Mouse (Mus musculus) testis, adult 2 months (tissue): ENCODE data around the gene Dbp. TPM values are rescaled to one million over a fixed set of nuclear protein-coding genes. Genes with fewer than 3 reads are reported as not detected.

Source experiments
- H3K27ac ChIP-seq: fragments of 200-500 bp; 2 replicates; pipeline ENCODE4 v1.5.1; 2012; ENCODE audit warnings: low read depth, low read length; ENCODE audit not compliant: control insufficient read depth, insufficient read depth
- H3K27me3 ChIP-seq: fragments of 200-500 bp; 2 replicates; pipeline ENCODE4 v1.6.1; 2012; ENCODE audit warnings: mild to moderate bottlenecking, low read length, moderate library complexity; ENCODE audit not compliant: control insufficient read depth, insufficient read depth
- H3K36me3 ChIP-seq: fragments of 200-500 bp; 2 replicates; pipeline ENCODE4 v1.6.1; 2012; ENCODE audit warnings: mild to moderate bottlenecking, low read length; ENCODE audit not compliant: control insufficient read depth, insufficient read depth
- H3K4me1 ChIP-seq: fragments of 200-500 bp; 2 replicates; pipeline ENCODE4 v1.6.1; 2012; ENCODE audit warnings: low read length; ENCODE audit not compliant: control insufficient read depth, insufficient read depth
- H3K4me3 ChIP-seq: fragments of 200-500 bp; 2 replicates; pipeline ENCODE4 v1.5.1; 2012; ENCODE audit warnings: low read depth, mild to moderate bottlenecking, low read length, moderate library complexity, mixed read lengths; ENCODE audit not compliant: control insufficient read depth
- CTCF ChIP-seq: fragments of 200-500 bp; IDR thresholded peaks from 2 replicates; pipeline ENCODE4 v1.5.1; 2012; ENCODE audit warnings: low read depth, mild to moderate bottlenecking, inconsistent platforms, low read length, moderate library complexity; ENCODE audit not compliant: control insufficient read depth, insufficient read depth, insufficient replicate concordance
- POLR2A ChIP-seq: fragments of 200-500 bp; IDR thresholded peaks from 2 replicates; pipeline ENCODE4 v1.6.1; 2012; ENCODE audit warnings: low read depth, mild to moderate bottlenecking, inconsistent platforms, low read length, moderate library complexity; ENCODE audit not compliant: control insufficient read depth
- polyA plus RNA-seq: library from polyadenylated mRNA; depleted of rRNA; stranded (reverse); fragments of >200 nt; gene quantifications from 2 replicates; pipeline ENCODE4 v1.2.3, GENCODE M21; 2012

Dbp gene
- polyA plus RNA-seq, 1 experiment = 12.9 TPM

GRCm38 (mm10) chr7:45717918-45718297, 13.0 kb downstream of the Dbp start, which contains the start of gene Sphk2:
Gene Sphk2, minus strand, starts transcription at chr7:45718002.
- peak within 1 kb of the TSS; percentile 92 for H3K27ac ChIP-seq
- H3K36me3 ChIP-seq = peaks cover 4% of the 10 kb centered on the region
- H3K4me1 ChIP-seq = peaks cover 16% of the 10 kb centered on the region
- TF ChIP-seq POLR2A (peak; percentile 98), CTCF (no peak)
- no peaks in the 10 kb centered on the region for H3K27me3 ChIP-seq
- H3K4me3 ChIP-seq = peak within 1 kb of the TSS; percentile 94

GRCm38 (mm10) chr7:45718331-45718730, 13.4 kb downstream of the Dbp start:
- peaks cover 16% of the 10 kb centered on the region for H3K4me1 ChIP-seq
- no peaks in the 10 kb centered on the region for H3K27me3 ChIP-seq
- H3K27ac ChIP-seq = peak overlapping the region; percentile 36
- peaks cover 2% of the 10 kb centered on the region for H3K36me3 ChIP-seq
- H3K4me3 ChIP-seq = peak overlapping the region; percentile 94
- TF ChIP-seq CTCF = no peak
- TF ChIP-seq POLR2A = no peak

- Histone ChIP-seq H3K4me3 (no peak overlapping the region), H3K4me1 (peaks cover 15% of the 10 kb centered on the region), H3K27ac (no peak overlapping the region), H3K36me3 (no peaks in the 10 kb centered on the region), H3K27me3 (no peaks in the 10 kb centered on the region)
- TF ChIP-seq CTCF (no peak), POLR2A (no peak)
These were observed 14.3 kb downstream of the Dbp start for GRCm38 (mm10) chr7:45719180-45719579.

GRCm38 (mm10) chr7:45719738-45720412, 15.0 kb downstream of the Dbp start:
- H3K27ac ChIP-seq = no peak overlapping the region
- TF ChIP-seq CTCF = no peak
- TF ChIP-seq POLR2A = no peak
- H3K4me3 ChIP-seq = no peak overlapping the region
- no peaks in the 10 kb centered on the region for H3K36me3 ChIP-seq
- no peaks in the 10 kb centered on the region for H3K27me3 ChIP-seq
- H3K4me1 ChIP-seq = peaks cover 9% of the 10 kb centered on the region

DNA sequence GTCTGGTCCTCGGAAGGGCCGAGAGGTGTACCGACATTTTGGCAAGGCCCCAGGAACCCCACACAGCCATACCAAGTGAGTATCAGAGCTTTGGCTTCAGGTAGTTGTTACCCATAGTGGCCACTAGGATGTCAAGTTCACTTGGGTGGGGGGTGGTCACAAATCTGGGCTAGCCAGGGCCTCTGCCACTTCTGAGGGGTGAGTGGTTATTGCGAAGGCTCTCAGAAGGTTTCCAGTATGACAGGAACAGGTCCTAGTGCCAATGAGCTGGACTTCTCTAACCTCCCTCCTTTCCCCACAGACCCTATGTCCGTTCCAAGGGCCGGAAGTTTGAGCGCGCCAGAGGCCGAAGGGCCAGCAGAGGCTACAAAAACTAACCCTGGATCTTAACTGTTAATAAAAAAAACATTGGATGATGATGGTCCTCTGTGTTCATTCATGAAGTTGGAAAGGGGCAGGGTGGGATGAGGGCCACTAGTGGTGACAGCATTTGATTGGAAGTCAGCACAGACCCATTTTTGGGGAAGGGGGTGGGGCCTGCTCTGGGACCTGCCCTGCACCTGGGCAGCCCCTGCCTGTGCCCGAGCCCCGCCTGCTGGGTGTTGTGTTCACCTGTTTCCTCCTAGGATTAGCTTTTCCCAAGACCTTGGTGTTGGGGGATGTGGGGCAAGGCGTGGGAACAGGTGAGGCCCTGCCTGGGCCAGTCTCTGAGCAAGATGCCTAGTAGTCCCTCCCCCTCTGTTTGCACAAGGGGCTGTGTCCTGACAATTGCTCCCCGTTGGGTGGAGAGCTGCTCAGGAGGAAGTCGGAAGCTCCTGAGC, 15.7 kb downstream of the Dbp start, which contains the start of gene Fam83e:
Fam83e (plus strand) TSS at position 800 of the 821 bp plus-strand sequence.
- H3K4me3 ChIP-seq = peak within 1 kb of the TSS; percentile 29; the same call in 1 of the 2 replicates
- H3K4me1 ChIP-seq = peaks cover 7% of the 10 kb centered on the region
- H3K36me3 ChIP-seq = no peaks in the 10 kb centered on the region
- H3K27me3 ChIP-seq = no peaks in the 10 kb centered on the region
- TF ChIP-seq CTCF (no peak), POLR2A (no peak)
- no peak within 1 kb of the TSS for H3K27ac ChIP-seq

- H3K36me3 ChIP-seq = no peaks in the 10 kb centered on the region
- no peak for TF ChIP-seq POLR2A
- TF ChIP-seq CTCF = no peak
These were observed 16.3 kb downstream of the Dbp start for GRCm38 (mm10) chr7:45721234-45721571.

GRCm38 (mm10) chr7:45721642-45722347, 16.9 kb downstream of the Dbp start:
- no peak overlapping the region for H3K27ac ChIP-seq
- H3K36me3 ChIP-seq = no peaks in the 10 kb centered on the region
- TF ChIP-seq CTCF (no peak), POLR2A (no peak)
- H3K4me1 ChIP-seq = peaks cover 8% of the 10 kb centered on the region
- H3K4me3 ChIP-seq = peak overlapping the region; percentile 80
- no peaks in the 10 kb centered on the region for H3K27me3 ChIP-seq

More at GRCm38 (mm10) chr7:45721234-45721571, 16.3 kb downstream of the Dbp start:
- Histone ChIP-seq H3K27ac (no peak overlapping the region), H3K27me3 (no peaks in the 10 kb centered on the region), H3K4me3 (no peak overlapping the region), H3K4me1 (peaks cover 8% of the 10 kb centered on the region)
